ENCODE assay signal across 27 mouse cellular contexts in genomic region chr12:64815871-64816270, GRCm38 (mm10).
"Had no signal": no experiment of that assay in that cellular context is flagged by ENCODE, and none has a peak within 500 bp of the region (broad histone marks: within the 10 kb centered on the region; RNA-seq: fewer than 3 reads in every experiment).

No protein-coding gene starts in this region.

- ATAC-seq: forebrain, embryonic 13.5 days; forebrain, embryonic 14.5 days; forebrain, embryonic 15.5 days; forebrain, embryonic 16.5 days; forebrain, postnatal 0 days had no signal

- H3K27me3 ChIP-seq: embryonic facial prominence, embryonic 12.5 days; embryonic facial prominence, embryonic 13.5 days; embryonic facial prominence, embryonic 15.5 days; forebrain, embryonic 12.5 days; forebrain, embryonic 13.5 days; forebrain, embryonic 15.5 days had no signal

- H3K4me1 ChIP-seq: embryonic facial prominence, embryonic 10.5 days; embryonic facial prominence, embryonic 13.5 days; embryonic facial prominence, embryonic 15.5 days; forebrain, embryonic 10.5 days; forebrain, embryonic 12.5 days; forebrain, embryonic 13.5 days; forebrain, embryonic 15.5 days had no signal

- H3K9me3 ChIP-seq: embryonic facial prominence, embryonic 10.5 days; embryonic facial prominence, embryonic 12.5 days; embryonic facial prominence, embryonic 13.5 days; embryonic facial prominence, embryonic 15.5 days; forebrain, embryonic 10.5 days; forebrain, embryonic 12.5 days; forebrain, embryonic 13.5 days; forebrain, embryonic 15.5 days had no signal

- H3K4me3 ChIP-seq: embryonic facial prominence, embryonic 10.5 days; embryonic facial prominence, embryonic 12.5 days; embryonic facial prominence, embryonic 13.5 days; embryonic facial prominence, embryonic 15.5 days; erythroblast, embryonic 14.5 days; forebrain, embryonic 10.5 days; forebrain, embryonic 12.5 days; forebrain, embryonic 13.5 days; forebrain, embryonic 15.5 days; gastrocnemius, adult 2 months; heart, adult 2 months had no signal

- H3K36me3 ChIP-seq: embryonic facial prominence, embryonic 10.5 days; embryonic facial prominence, embryonic 12.5 days; embryonic facial prominence, embryonic 13.5 days; embryonic facial prominence, embryonic 15.5 days; forebrain, embryonic 10.5 days; forebrain, embryonic 12.5 days; forebrain, embryonic 15.5 days had no signal

- H3K9ac ChIP-seq: embryonic facial prominence, embryonic 12.5 days; embryonic facial prominence, embryonic 13.5 days; embryonic facial prominence, embryonic 15.5 days; forebrain, embryonic 12.5 days; forebrain, embryonic 13.5 days; forebrain, embryonic 15.5 days; forebrain, postnatal 0 days had no signal

- H3K4me2 ChIP-seq: embryonic facial prominence, embryonic 12.5 days; embryonic facial prominence, embryonic 13.5 days; embryonic facial prominence, embryonic 15.5 days; forebrain, embryonic 12.5 days; forebrain, embryonic 13.5 days; forebrain, embryonic 15.5 days had no signal

- H3K27ac ChIP-seq: embryonic facial prominence, embryonic 10.5 days; embryonic facial prominence, embryonic 12.5 days; embryonic facial prominence, embryonic 13.5 days; embryonic facial prominence, embryonic 15.5 days; forebrain, embryonic 10.5 days; forebrain, embryonic 12.5 days; forebrain, embryonic 13.5 days; forebrain, embryonic 15.5 days; gastrocnemius, adult 2 months; heart, adult 2 months had no signal

- DNase-seq: cerebellum, adult 9-10 months; cerebellum, adult 9-11 months; cerebellum, postnatal 10 days; cerebellum, postnatal 14 days; cerebellum, postnatal 25 days; cerebellum, postnatal 36 days; embryo, embryonic 11 days; forebrain, postnatal 0 days; gastrocnemius, adult 2 months; gastrocnemius, postnatal 10 days; gastrocnemius, postnatal 14 days; gastrocnemius, postnatal 25 days; gastrocnemius, postnatal 36 days; heart, adult 11 months; heart, adult 18-20 months; heart, adult 2 months had no signal
